Mouse (Mus musculus) Patski (cell line): ENCODE data around the gene Rtn4r. TPM values are rescaled to one million over a fixed set of nuclear protein-coding genes. Genes with fewer than 3 reads are reported as not detected.

Experiments used
- ATAC-seq: fragments of 100-300 bp; one replicate; pipeline ENCODE4 v1.8.0; 2021
- CTCF ChIA-PET: fragments of 350-600 bp; sonication (Branson Sonifier 250); formaldehyde crosslinking; loops from one replicate; lab custom pipeline; 2022; ENCODE audit warnings: inconsistent platforms; lab: Charles Lee
- POLR2A ChIA-PET: fragments of 350-600 bp; sonication (Branson Sonifier 250); formaldehyde crosslinking; loops from one replicate; lab custom pipeline; 2022; ENCODE audit warnings: antibody characterized with exemption, inconsistent platforms; lab: Charles Lee
- DNase-seq: peaks from one replicate; pipeline ENCODE4 v3.0.0-alpha.2; 2011; ENCODE audit warnings: low read depth, low spot score
- H3K27me3 ChIP-seq: fragments of 371-371 bp; one replicate; pipeline ENCODE4 v1.5.1; 2021
- CTCF ChIP-seq: fragments of 100-300 bp; IDR thresholded peaks from one replicate; pipeline ENCODE4 v1.5.1; 2021
- in situ Hi-C: fragments of 300-500 bp; cut with MboI; formaldehyde crosslinking; loops from 3 replicates; pipeline ENCODE4 v1.11.1; 2018; ENCODE audit warnings: low pct_unique_long_range_greater_than_20kb, mixed read lengths
- polyA plus RNA-seq: library from polyadenylated mRNA; unstranded; gene quantifications from one replicate; pipeline ENCODE4 v1.2.3, GENCODE M21; 2021

The Rtn4r gene
- polyA plus RNA-seq, 1 experiment from 2014 or later = 0.90 TPM

DNA sequence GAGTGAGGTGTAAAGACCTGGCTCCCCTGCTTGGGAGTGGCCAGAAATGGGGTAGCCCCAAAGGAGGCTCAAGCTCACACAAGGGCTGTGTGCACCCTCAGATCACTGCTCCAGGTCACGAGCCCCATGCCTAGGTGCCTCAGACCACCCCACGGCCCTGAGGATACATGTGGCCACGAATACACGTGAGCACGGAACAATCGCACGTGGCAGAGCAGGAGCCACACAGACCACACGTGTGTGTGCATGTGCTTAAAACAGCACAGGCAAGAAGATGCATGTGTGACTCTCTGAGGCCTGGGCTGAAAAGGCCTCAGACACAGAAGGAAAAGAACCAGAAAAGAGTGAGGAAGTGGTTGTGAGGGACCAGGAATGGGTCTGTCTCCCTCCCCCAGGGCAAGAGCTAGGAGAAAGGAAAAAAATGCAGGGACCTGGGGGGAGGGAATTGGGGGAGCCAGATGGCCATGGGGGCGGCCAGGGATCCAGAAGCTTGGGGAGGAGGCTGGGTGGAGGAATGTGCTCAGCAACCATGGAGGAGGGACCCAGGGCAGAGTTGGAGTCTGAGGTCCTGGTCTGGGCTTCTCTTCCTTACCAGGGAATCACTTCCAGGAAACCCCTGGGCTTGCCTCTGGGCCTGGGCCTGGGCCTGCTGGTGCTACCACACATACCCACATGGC is 25.5 kb downstream of the Rtn4r start:
- in situ Hi-C loops = no loop called here
- ATAC-seq = no peak
- no peak for DNase-seq
- ChIA-PET CTCF (interaction anchor here (1.1 kb wide), 1 partner anchor 58 kb away, joined by 6 read pairs; no protein-coding TSS in a partner anchor), POLR2A (no interaction called here)
- TF ChIP-seq CTCF = no peak
- peaks cover 4% of the 10 kb centered on the region for H3K27me3 ChIP-seq

- DNase-seq (peak; percentile 74), ATAC-seq (peak; percentile 37)
- in situ Hi-C loops = no loop called here
- TF ChIP-seq CTCF = no peak
- CTCF ChIA-PET = interaction anchor here (1.0 kb wide), 1 partner anchor 9 kb away, joined by 3 read pairs; no protein-coding TSS in a partner anchor
- POLR2A ChIA-PET = no interaction called here
- no peaks in the 10 kb centered on the region for H3K27me3 ChIP-seq
Measured at GRCm38 (mm10) chr16:18154521-18155171, 27.2 kb downstream of the Rtn4r start.

DNA sequence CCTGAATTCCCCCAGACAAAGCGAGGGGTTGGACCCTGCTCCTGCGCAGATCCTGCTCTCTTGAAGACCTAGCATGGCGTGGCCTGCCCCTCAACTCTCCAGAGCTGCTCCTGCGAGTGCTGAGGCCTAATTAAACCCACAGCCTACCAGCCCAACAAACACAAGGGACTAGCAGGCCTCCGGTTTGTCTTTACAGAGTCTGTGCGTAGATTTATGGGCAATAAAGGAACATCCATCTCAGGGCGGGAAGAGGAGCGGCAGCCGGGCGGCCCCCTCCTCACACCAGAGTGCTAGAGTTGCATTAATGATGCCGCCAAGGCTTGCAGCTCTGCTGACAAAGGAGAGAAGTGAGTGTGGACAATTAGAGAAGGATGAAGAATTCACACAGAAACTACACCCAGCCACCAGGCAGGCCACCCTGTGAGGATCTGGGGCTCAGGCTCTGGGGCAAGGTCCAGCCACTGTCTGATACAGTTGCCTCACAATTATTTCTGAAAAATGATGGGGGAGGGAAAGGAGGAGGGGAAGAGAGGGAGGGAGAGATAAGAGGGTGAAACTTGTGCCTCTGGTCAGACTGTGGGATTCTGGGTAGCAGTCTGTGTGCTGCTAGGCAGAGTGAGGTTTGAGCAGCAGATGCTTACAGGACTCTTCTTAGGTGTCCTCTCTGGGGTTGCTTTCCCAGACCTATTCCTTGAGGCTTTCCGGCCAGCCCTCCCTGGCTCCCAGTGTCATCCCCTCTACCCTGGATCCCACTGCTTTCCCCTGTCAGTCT is 29.3 kb downstream of the Rtn4r start:
- in situ Hi-C loops = no loop called here
- TF ChIP-seq CTCF = no peak
- ATAC-seq (no peak), DNase-seq (no peak)
- POLR2A ChIA-PET = no interaction called here
- H3K27me3 ChIP-seq = no peaks in the 10 kb centered on the region
- CTCF ChIA-PET = no interaction called here

- ChIA-PET CTCF (interaction anchor here (0.9 to 1.2 kb wide), 2 partner anchors 10 to 43 kb away, joined by 3 read pairs; no protein-coding TSS in a partner anchor), POLR2A (no interaction called here)
- ATAC-seq = no peak
- DNase-seq = no peak
- in situ Hi-C loops = no loop called here
- H3K27me3 ChIP-seq = no peaks in the 10 kb centered on the region
- TF ChIP-seq CTCF = no peak
Measured at GRCm38 (mm10) chr16:18159255-18159654, 31.8 kb downstream of the Rtn4r start.

- in situ Hi-C loops = no loop called here
- POLR2A ChIA-PET = no interaction called here
- no peaks in the 10 kb centered on the region for H3K27me3 ChIP-seq
- ATAC-seq (no peak), DNase-seq (no peak)
- TF ChIP-seq CTCF = no peak
- CTCF ChIA-PET = interaction anchor here (0.9 to 1.2 kb wide), 2 partner anchors 11 to 43 kb away, joined by 3 read pairs; no protein-coding TSS in a partner anchor
Measured at GRCm38 (mm10) chr16:18159778-18160177, 32.3 kb downstream of the Rtn4r start.

- ChIA-PET CTCF (interaction anchor here (1.2 kb wide), 1 partner anchor 11 kb away, joined by 3 read pairs; no protein-coding TSS in a partner anchor), POLR2A (no interaction called here)
- no peak for TF ChIP-seq CTCF
- ATAC-seq = peak; percentile 25
- in situ Hi-C loops = no loop called here
- peaks cover 5% of the 10 kb centered on the region for H3K27me3 ChIP-seq
- DNase-seq = peak; percentile 28
Measured at GRCm38 (mm10) chr16:18160514-18160913, 33.1 kb downstream of the Rtn4r start.

DNA sequence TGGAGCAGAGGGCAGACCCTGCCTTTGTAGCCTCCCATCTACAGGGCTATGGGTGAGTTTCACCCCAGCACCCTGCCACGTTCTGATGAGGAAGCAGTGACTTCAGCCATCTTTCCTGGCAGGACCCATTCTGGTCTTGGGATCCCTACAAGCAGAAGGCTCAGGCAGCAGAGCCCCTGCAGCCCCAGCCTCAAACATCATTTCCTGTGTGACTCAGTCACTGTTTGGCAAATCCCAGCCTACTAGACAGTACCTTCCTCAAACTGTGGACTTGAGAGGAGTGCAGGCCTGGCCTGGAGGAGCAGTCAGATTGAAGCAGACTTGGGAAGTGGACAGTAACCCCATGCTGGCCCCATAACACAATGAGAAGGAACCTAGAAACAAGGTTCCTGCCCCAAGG is 33.7 kb downstream of the Rtn4r start:
- no peak for DNase-seq
- TF ChIP-seq CTCF = no peak
- in situ Hi-C loops = no loop called here
- ATAC-seq = no peak
- CTCF ChIA-PET = interaction anchor here (1.8 kb wide), 1 partner anchor 12 kb away, joined by 5 read pairs; no protein-coding TSS in a partner anchor
- peaks cover 7% of the 10 kb centered on the region for H3K27me3 ChIP-seq
- POLR2A ChIA-PET = no interaction called here

DNA sequence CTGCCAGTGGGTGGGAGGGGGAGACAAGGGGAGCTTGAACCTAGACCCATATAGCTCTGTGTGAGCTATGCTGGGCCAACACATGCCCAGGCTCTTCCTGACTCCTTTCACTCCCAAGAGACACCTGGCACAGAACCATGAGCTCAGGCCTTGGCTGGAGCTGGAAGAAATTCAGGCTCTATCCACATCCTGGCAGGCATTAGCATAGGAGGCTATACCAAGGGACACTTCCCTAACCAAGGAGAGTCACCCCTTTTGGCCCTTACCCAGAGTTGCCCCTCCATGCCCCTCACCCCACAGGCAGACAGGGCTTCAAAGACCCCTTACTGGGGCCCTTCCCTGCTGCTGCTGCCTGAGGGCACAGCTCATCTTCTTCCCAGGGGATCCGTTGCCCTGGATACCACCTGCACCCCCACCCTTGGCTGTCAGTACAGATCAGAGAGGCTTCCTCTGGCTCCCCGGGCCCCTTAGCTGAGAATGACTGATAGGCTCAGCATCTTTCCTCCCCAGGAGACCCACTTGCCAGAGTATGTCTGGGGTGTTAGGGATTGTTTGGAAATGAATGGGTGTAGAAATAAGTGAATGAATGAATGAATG is 37.3 kb downstream of the Rtn4r start:
- ATAC-seq (no peak), DNase-seq (no peak)
- CTCF ChIA-PET = no interaction called here
- H3K27me3 ChIP-seq = peaks cover 21% of the 10 kb centered on the region
- POLR2A ChIA-PET = no interaction called here
- in situ Hi-C loops = no loop called here
- TF ChIP-seq CTCF = no peak

GRCm38 (mm10) chr16:18166613-18167190 is 39.3 kb downstream of the Rtn4r start:
- in situ Hi-C loops = no loop called here
- POLR2A ChIA-PET = interaction anchor here (0.9 kb wide), 1 partner anchor 90 kb away, joined by 3 read pairs; no protein-coding TSS in a partner anchor
- DNase-seq = no peak
- TF ChIP-seq CTCF = no peak
- peaks cover 21% of the 10 kb centered on the region for H3K27me3 ChIP-seq
- ATAC-seq = no peak
- CTCF ChIA-PET = interaction anchor here (1.9 kb wide), 1 partner anchor 44 kb away, joined by 5 read pairs; no protein-coding TSS in a partner anchor

DNA sequence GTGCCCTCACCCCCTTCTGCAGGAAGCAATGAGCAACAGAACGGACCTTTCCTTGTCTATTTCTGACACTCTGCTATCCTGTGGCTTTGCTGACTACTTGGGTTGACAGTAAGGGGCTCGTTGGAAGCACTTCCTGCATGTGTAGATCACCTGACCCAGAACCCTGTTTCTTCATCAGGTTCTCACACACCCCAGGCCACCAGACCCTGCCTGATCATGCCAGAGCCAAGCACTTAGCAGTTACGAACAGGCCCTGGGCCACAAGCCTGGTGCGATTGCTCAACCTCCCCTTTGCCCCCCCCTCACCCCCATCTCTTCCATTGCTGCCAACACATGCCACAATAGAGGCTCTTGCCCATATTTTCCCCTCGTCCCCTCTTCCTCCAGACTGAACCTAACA is 41.7 kb downstream of the Rtn4r start:
- TF ChIP-seq CTCF = no peak
- ChIA-PET POLR2A (no interaction called here), CTCF (interaction anchor here (1.2 to 1.5 kb wide), 2 partner anchors 13 to 42 kb away, joined by 3 to 10 read pairs; no protein-coding TSS in a partner anchor)
- H3K27me3 ChIP-seq = peaks cover 25% of the 10 kb centered on the region
- ATAC-seq (no peak), DNase-seq (no peak)
- in situ Hi-C loops = no loop called here
